Mouse (Mus musculus): Measurements from ENCODE around the gene Agl. TPM values are rescaled to one million over a fixed set of nuclear protein-coding genes. Genes with fewer than 3 reads are reported as not detected.

Agl gene
- polyA plus RNA-seq, 1 experiment: 16.7 TPM

DNA sequence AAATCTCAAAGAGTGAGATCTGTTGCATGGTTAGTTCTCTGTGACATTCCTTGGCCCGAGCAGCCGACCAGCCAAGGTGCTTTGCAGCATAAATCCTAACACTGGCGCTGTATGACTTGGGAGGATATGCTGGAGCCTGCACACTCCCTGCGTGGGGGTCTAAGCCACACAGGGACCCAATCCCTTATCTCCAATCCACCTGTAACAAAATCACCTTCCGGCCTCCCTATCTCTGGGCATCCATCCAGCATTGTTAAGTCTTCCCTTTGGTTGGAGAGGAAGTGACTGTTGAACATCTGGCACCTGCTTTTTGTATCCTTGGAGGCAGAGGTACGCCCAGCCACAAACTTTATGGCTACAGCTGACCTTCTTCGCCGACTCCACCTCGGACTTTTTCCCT, 81.2 kb downstream of the Agl start:
- no peak overlapping the region for H3K27ac ChIP-seq (ENCODE audit: insufficient read depth, low read length)
- no peaks in the 10 kb centered on the region for H3K4me1 ChIP-seq (ENCODE audit: control insufficient read depth, insufficient read depth, low read length)
- TF ChIP-seq CTCF (IDR thresholded peaks at IDR 0.05; ENCODE audit: extremely low read depth, insufficient read depth, low read length) (no peak), POLR2A (IDR thresholded peaks at IDR 0.05; ENCODE audit: extremely low read depth, insufficient read depth, low read length) (no peak)
- H3K4me3 ChIP-seq (ENCODE audit: insufficient read depth, low read length): no peak overlapping the region

DNA sequence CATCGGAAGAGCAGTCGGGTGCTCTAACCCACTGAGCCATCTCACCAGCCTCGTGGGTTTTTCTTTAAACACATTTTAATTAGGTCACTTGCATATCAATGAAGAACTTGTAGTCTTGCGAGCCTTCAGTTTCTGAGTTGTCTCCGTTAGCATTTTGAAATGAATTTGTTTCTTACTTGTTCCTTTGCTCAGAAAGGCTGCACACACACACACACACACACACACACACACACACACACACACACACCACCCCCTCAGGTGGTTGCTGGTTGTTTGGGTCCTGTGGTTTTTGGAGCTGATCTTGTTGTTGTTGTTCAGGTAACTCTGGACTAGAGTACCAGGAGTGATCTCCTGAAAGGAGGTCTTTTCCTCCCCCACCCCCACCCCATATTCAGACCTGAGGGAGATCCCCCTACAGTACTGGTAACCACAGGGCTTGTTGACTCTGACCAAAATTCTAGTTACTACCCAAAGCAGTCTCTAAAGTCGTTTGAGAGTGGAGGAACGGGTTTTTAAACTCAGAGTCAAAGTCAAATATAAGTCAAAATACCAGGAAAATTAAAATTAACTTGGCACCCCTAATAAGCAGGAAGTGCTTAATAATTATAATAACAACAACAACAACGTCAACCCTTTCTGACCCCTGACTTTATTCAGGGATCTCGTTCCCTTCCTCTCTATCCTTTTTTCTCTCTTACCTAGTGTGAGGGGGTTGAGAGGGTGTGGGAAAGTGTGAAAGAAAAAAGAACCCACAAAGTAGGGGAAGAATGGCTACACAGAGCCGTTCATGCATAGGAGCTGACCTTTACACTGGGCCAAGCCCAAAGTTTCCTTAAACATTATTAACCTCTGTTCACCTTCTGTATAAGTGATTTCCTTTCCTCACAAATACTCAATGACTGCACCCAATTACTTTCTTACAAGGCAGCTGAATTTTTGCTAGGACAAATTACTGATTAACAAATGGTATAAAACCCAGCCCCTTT, 84.2 kb downstream of the Agl start:
- Histone ChIP-seq H3K27ac (ENCODE audit: insufficient read depth, low read length) (no peak overlapping the region), H3K4me1 (ENCODE audit: control insufficient read depth, insufficient read depth, low read length) (no peaks in the 10 kb centered on the region), H3K4me3 (ENCODE audit: insufficient read depth, low read length) (no peak overlapping the region)
- no peak for TF ChIP-seq CTCF (IDR thresholded peaks at IDR 0.05; ENCODE audit: extremely low read depth, insufficient read depth, low read length)

DNA sequence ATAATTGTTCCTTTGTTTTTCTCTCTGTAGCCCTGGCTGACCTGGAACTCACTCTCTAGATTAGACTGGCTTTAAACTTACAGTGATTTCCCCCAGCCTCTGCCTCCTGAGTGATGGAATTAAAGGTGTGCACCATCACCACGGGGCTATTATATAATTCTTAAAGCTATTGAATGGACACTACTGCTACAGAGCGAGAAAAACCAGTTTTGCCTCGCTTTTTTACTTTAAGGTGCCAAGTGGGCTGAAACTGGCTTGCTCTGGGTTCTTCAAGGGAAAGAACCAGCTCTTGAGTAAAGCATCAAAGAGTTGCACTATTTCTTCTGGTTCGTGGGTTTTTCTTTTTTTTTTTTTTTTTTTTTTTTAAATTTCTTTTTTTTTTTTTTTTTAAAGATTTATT, 85.0 kb downstream of the Agl start:
- Histone ChIP-seq H3K27ac (ENCODE audit: insufficient read depth, low read length) (no peak overlapping the region), H3K4me3 (ENCODE audit: insufficient read depth, low read length) (no peak overlapping the region), H3K4me1 (ENCODE audit: control insufficient read depth, insufficient read depth, low read length) (no peaks in the 10 kb centered on the region)
- TF ChIP-seq POLR2A (IDR thresholded peaks at IDR 0.05; ENCODE audit: extremely low read depth, insufficient read depth, low read length): no peak
- TF ChIP-seq CTCF (IDR thresholded peaks at IDR 0.05; ENCODE audit: extremely low read depth, insufficient read depth, low read length): no peak

DNA sequence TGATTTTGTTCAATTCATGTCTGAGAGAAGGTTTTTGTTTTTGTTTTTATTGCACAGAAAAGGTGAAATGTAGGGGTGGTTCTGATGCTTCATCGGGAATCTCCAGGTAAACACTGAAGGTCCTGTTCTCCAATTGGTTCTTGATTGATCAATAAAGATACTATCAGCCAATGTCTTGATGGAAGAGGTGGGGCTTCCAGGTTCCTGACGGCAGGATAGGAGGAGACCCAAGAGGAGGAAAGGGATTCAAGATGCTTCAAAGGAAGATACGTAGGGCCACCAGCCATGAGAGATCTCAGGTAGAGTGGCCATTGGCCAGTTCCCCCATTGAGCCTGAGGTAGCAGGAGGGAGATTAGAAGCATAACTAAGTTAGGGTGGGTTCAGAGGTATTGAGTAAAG, 89.0 kb downstream of the Agl start:
- Histone ChIP-seq H3K27ac (ENCODE audit: insufficient read depth, low read length) (no peak overlapping the region), H3K4me3 (ENCODE audit: insufficient read depth, low read length) (no peak overlapping the region), H3K4me1 (ENCODE audit: control insufficient read depth, insufficient read depth, low read length) (no peaks in the 10 kb centered on the region)
- TF ChIP-seq CTCF (IDR thresholded peaks at IDR 0.05; ENCODE audit: extremely low read depth, insufficient read depth, low read length) (no peak), POLR2A (IDR thresholded peaks at IDR 0.05; ENCODE audit: extremely low read depth, insufficient read depth, low read length) (no peak)

DNA sequence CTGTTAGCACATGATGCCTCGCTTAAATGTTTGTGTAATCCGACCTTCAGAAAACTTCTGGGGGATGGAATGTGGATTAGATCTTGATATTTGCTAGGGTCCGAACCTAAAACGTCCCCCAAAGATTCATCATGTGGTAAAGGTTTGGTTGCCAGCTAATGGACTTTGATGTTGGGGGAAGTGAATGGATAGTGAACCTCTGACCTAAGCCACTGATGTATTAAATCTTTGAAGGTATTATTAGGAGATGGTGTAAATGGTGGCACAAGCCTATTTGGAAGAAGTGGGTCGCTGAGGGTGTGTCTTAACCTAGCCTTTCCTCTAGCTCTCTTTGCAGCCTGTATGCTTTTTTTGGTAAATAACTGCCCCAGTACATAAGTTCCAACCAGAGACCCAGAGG, 94.9 kb downstream of the Agl start:
- TF ChIP-seq POLR2A (IDR thresholded peaks at IDR 0.05; ENCODE audit: extremely low read depth, insufficient read depth, low read length) (no peak), CTCF (IDR thresholded peaks at IDR 0.05; ENCODE audit: extremely low read depth, insufficient read depth, low read length) (no peak)
- Histone ChIP-seq H3K4me3 (ENCODE audit: insufficient read depth, low read length) (peak overlapping the region; percentile 99; the same call in 1 of the 2 replicates), H3K27ac (ENCODE audit: insufficient read depth, low read length) (no peak overlapping the region)

DNA sequence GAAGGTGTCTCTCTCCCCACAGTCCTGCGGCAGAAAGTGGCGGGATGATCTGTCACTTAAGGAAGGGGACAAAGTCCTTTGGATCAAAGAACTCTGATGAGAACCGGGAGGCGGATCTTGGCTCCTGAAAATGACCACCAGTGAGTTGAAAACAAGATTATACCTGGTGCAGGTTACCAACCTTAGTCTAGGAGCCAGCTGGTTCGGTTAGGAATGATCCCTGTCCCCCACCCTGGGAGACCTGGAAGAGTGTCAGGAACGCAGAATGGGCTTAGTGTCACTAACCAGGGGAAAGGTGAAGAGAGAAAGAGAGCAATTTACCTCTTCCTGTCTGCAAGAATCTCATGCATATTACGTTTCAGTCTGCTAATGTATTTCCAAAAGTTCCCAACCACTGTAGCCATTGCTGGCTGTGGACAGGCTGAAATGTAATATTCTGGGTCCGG, 95.5 kb downstream of the Agl start, which contains the start of gene Slc35a3:
Gene Slc35a3, minus strand, starts transcription at position 396 of the 446 bp plus-strand sequence.
- TF ChIP-seq POLR2A (IDR thresholded peaks at IDR 0.05; ENCODE audit: extremely low read depth, insufficient read depth, low read length): no peak
- no peak for TF ChIP-seq CTCF (IDR thresholded peaks at IDR 0.05; ENCODE audit: extremely low read depth, insufficient read depth, low read length)

More for the DNA sequence above, 94.9 kb downstream of the Agl start:
- H3K4me1 ChIP-seq (ENCODE audit: control insufficient read depth, insufficient read depth, low read length): no peaks in the 10 kb centered on the region; the same call in 1 of the 2 replicates

DNA sequence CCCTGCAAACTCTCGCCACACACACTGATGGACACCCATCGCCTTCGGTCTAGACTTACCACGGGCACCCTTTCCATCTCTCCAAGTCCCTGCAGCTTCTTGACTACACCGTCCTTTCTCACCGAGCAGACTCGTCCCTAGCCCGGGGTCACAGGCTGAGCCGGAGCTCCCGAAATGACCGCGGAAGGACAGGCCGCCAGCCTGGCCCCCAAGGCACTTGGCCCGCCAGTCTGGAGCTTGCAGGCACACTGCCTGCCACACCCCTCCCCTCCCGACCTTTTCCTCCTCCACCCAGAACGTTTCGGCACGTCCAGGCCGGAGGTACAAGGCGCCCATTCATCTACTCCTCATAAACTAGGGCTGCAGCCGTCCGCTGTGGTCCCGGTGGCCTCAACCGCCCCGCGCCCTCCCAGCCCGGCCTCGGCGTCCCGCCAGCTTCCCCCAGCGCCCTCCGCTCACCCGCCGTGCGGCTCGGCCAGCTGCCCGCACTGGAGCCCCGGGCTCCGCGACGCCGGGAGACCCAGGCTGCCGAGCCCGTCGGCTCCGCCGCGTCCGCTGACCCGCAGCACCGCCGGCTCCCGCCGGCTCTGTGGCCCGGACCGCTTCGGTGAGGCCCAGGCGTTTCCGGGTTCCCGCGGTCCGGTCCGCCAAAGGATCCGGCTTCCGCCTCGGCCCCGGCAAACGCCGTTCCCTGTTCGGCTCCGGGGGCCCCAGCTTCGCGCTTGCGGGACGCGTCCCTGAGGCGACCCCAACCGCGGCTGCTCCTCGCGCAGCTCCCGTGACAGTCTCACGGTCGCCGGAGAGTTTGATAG, 96.1 kb downstream of the Agl start:
- H3K4me3 ChIP-seq (ENCODE audit: insufficient read depth, low read length): peak overlapping the region; percentile 99
- TF ChIP-seq CTCF (IDR thresholded peaks at IDR 0.05; ENCODE audit: extremely low read depth, insufficient read depth, low read length) (no peak), POLR2A (IDR thresholded peaks at IDR 0.05; ENCODE audit: extremely low read depth, insufficient read depth, low read length) (peak; percentile 14; the same call in 1 of the 2 replicates)
- H3K27ac ChIP-seq (ENCODE audit: insufficient read depth, low read length): peak overlapping the region; percentile 26; the same call in 1 of the 2 replicates
- no peaks in the 10 kb centered on the region; the same call in 1 of the 2 replicates for H3K4me1 ChIP-seq (ENCODE audit: control insufficient read depth, insufficient read depth, low read length)

More for the DNA sequence above, 95.5 kb downstream of the Agl start, which contains the start of gene Slc35a3:
- no peaks in the 10 kb centered on the region; the same call in 1 of the 2 replicates for H3K4me1 ChIP-seq (ENCODE audit: control insufficient read depth, insufficient read depth, low read length)
- peak within 1 kb of the TSS; percentile 26; the same call in 1 of the 2 replicates for H3K27ac ChIP-seq (ENCODE audit: insufficient read depth, low read length)
- H3K4me3 ChIP-seq (ENCODE audit: insufficient read depth, low read length): peak within 1 kb of the TSS; percentile 99

DNA sequence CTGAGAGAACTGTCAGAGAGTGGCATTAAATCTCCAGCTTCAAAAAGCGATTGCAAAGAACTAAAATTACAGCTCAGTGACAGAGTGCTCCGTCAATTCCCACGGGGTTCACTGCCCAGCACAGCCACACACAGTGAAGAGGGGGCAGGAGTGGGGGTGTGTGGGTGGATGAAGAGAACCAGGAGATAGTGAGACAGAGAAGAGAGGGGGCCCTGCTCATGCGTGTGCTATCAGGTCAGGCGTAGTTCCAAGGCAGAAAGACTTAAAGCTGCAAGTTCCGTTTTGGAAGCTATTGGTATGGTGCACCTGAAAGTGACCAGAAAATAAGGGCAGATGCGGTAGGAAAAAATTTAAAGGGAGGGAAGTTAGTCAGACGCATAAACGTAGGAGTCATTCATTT, 97.0 kb downstream of the Agl start:
- no peak for TF ChIP-seq CTCF (IDR thresholded peaks at IDR 0.05; ENCODE audit: extremely low read depth, insufficient read depth, low read length)
- TF ChIP-seq POLR2A (IDR thresholded peaks at IDR 0.05; ENCODE audit: extremely low read depth, insufficient read depth, low read length): no peak
- H3K4me3 ChIP-seq (ENCODE audit: insufficient read depth, low read length): peak overlapping the region; percentile 99; the same call in 1 of the 2 replicates
- H3K27ac ChIP-seq (ENCODE audit: insufficient read depth, low read length): no peak overlapping the region
- no peaks in the 10 kb centered on the region; the same call in 1 of the 2 replicates for H3K4me1 ChIP-seq (ENCODE audit: control insufficient read depth, insufficient read depth, low read length)

DNA sequence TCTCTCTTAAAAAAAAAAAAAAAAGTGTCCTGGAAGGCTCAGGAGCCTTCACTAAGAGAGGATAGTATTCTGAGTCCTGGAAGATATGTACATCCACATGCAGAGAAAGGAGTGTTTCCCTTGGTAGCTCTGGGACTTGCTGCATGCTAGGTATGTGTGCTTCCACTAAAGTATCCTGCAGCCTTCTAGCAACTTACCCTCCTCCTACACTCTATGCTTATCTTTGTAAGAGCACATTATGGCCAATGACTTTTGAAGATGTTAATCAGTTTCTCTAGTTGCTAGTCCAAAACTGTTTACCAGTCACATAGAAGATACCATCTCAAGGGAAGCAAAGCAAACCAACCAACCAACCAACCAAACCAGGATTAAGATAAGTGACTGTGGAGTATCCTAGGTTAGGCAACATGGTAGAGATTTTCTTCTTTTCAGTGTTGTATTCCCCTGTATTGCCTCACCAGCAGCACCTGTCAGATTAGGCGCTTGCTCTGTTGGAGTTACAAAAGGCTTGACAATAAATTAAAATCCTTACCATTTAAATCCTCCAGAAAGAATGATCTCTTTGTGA, 102.2 kb downstream of the Agl start:
- H3K4me3 ChIP-seq (ENCODE audit: insufficient read depth, low read length): no peak overlapping the region

More for the DNA sequence above, 102.2 kb downstream of the Agl start:
- TF ChIP-seq CTCF (IDR thresholded peaks at IDR 0.05; ENCODE audit: extremely low read depth, insufficient read depth, low read length) (no peak), POLR2A (IDR thresholded peaks at IDR 0.05; ENCODE audit: extremely low read depth, insufficient read depth, low read length) (no peak)
- Histone ChIP-seq H3K27ac (ENCODE audit: insufficient read depth, low read length) (no peak overlapping the region), H3K4me1 (ENCODE audit: control insufficient read depth, insufficient read depth, low read length) (no peaks in the 10 kb centered on the region)

Measured in cortical plate, adult 2 months (tissue).